Mouse (Mus musculus): ENCODE results near the gene Rnf157. TPM values are rescaled to one million over a fixed set of nuclear protein-coding genes. Genes with fewer than 3 reads are reported as not detected.
A peak's percentile ranks its signal among the peaks of the same experiment; 100 is the strongest.

Gene Rnf157
- polyA plus RNA-seq, 1 experiment from 2014 or later: 62.8 TPM

- no peak overlapping the region for H3K4me3 ChIP-seq
- WGBS: 76% methylated on average over 7 of the region's 7 CpGs
- H3K4me2 ChIP-seq (replicated peaks): no peak overlapping the region
- no peak overlapping the region for H3K27ac ChIP-seq
- no peak for ATAC-seq (ENCODE audit: low FRiP score, low read depth)
- peaks cover 36% of the 10 kb centered on the region for H3K4me1 ChIP-seq
- H3K36me3 ChIP-seq: no peaks in the 10 kb centered on the region
- no peak overlapping the region for H3K9ac ChIP-seq
- no peaks in the 10 kb centered on the region for H3K27me3 ChIP-seq (replicated peaks)
- H3K9me3 ChIP-seq: no peaks in the 10 kb centered on the region
Observed at GRCm38 (mm10) chr11:116326963-116327603, 85.7 kb downstream of the Rnf157 start.

DNA sequence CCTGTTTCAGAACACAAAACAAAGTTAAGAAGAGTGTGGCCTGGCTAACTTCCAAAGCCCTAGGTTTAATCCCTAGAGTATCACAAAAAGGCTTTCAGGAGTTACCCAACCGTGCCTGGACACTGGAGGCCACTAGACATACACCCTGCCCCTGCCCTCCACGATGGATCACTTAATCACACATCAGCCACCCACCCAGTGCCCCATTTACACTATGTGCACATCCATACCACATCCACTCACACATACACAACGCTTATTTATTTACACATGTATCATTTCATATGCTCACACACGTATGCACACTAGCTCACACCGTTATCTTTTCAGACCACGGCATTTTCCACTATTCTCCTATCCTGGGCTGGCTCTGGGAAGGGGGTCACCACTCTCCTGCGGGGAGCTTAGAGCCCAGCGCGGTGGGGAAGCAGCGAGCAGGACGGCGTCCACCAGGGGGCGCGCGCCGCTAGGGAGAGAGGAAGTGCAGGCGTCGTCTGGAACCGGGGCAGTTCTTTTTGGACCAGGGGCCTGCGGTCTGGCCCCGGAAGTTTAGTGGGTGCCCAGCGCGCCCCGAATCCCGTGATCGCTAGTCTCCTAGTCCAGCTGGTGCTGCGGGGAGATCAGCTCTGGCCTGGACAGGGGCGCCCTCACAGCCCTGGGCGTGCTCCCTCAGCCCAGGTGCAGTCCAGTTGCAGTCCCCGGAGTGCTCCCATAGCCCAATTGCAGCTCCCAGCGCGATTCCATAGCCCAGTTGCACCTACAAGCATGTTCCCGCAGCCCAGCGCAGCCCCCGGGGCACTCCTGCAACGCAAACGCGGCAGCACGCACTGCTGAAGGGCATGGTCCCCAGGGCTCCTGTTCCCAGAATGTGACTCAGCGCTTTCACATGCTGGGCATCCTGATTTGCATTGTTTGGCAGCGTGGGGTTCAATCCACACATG lies 93.8 kb downstream of the Rnf157 start:
- peaks cover 8% of the 10 kb centered on the region for H3K4me1 ChIP-seq
- H3K27me3 ChIP-seq (replicated peaks): no peaks in the 10 kb centered on the region
- no peaks in the 10 kb centered on the region for H3K36me3 ChIP-seq
- H3K4me2 ChIP-seq (replicated peaks): peak overlapping the region; percentile 89
- peak; percentile 87 for ATAC-seq (ENCODE audit: low FRiP score, low read depth)
- WGBS: 2% methylated on average over 41 of the region's 41 CpGs
- peak overlapping the region; percentile 57 for H3K9ac ChIP-seq
- no peaks in the 10 kb centered on the region for H3K9me3 ChIP-seq
- H3K27ac ChIP-seq: no peak overlapping the region
- peak overlapping the region; percentile 36 for H3K4me3 ChIP-seq

GRCm38 (mm10) chr11:116312359-116312758 lies 100.5 kb downstream of the Rnf157 start:
- Histone ChIP-seq H3K9me3 (no peaks in the 10 kb centered on the region), H3K36me3 (no peaks in the 10 kb centered on the region), H3K4me3 (no peak overlapping the region), H3K4me1 (no peaks in the 10 kb centered on the region), H3K27ac (no peak overlapping the region), H3K9ac (no peak overlapping the region), H3K27me3 (replicated peaks) (0 out of 2 replicates have a peak, but pooled peaks cover 4% of the 10 kb centered on the region), H3K4me2 (replicated peaks) (no peak overlapping the region)
- WGBS: 71% methylated on average over 8 of the region's 8 CpGs
- no peak for ATAC-seq (ENCODE audit: low FRiP score, low read depth)

DNA sequence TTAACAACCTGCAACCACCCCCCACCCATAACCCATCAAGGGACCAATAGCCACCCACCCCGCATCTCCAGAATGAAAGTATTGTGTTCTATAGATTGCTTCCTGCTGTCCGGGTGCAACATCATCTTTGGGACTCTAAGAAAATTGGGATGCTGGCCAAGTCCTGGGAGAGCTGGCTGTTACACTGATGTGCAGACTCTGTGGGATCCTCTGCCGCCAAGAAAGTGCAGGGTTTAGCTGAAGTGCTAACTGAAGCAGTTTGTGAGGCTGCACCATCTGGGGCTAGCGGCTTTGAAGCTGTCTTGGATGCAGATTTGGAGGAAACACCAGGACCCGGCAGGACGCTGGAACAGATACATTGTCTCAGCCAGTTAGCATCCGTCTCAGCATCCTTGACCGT lies 101.7 kb downstream of the Rnf157 start:
- Histone ChIP-seq H3K27ac (no peak overlapping the region), H3K4me1 (peaks cover under 1% of the 10 kb centered on the region; the same call in 1 of the 2 replicates)
- 56% methylated on average over 8 of the region's 8 CpGs for WGBS

DNA sequence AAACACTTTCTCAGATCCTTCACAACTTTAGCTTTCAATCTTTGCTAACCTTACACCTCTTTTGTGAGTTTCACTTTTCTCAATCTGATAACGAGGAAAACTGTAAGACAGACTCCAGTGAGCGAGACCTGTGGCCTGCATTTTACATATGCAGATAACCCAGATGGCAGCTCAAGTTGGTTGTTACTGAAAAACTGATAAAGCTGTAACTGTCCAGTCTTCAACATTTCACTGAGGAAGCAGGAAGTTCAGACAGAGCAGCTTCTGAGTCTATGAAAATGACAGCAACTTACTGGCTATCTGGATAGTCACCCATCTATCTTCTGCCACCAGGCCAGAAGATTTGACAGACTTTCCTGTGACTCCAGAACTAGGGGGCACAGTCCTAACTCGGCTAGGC lies 103.2 kb downstream of the Rnf157 start:
- no peak overlapping the region for H3K27ac ChIP-seq
- peaks cover 6% of the 10 kb centered on the region; the same call in 1 of the 2 replicates for H3K4me1 ChIP-seq
- H3K9me3 ChIP-seq: no peaks in the 10 kb centered on the region
- WGBS: 81% methylated on average over 3 of the region's 3 CpGs
- no peak overlapping the region for H3K4me3 ChIP-seq
- peaks cover 4% of the 10 kb centered on the region for H3K36me3 ChIP-seq
- no peak for ATAC-seq (ENCODE audit: low FRiP score, low read depth)
- 0 out of 2 replicates have a peak, but pooled peaks cover 4% of the 10 kb centered on the region for H3K27me3 ChIP-seq (replicated peaks)
- H3K9ac ChIP-seq: no peak overlapping the region
- no peak overlapping the region for H3K4me2 ChIP-seq (replicated peaks)

More for the DNA sequence above, 101.7 kb downstream of the Rnf157 start:
- Histone ChIP-seq H3K9ac (no peak overlapping the region), H3K9me3 (no peaks in the 10 kb centered on the region), H3K36me3 (no peaks in the 10 kb centered on the region), H3K27me3 (replicated peaks) (0 out of 2 replicates have a peak, but pooled peaks cover 4% of the 10 kb centered on the region), H3K4me2 (replicated peaks) (no peak overlapping the region), H3K4me3 (no peak overlapping the region)
- ATAC-seq (ENCODE audit: low FRiP score, low read depth): no peak

DNA sequence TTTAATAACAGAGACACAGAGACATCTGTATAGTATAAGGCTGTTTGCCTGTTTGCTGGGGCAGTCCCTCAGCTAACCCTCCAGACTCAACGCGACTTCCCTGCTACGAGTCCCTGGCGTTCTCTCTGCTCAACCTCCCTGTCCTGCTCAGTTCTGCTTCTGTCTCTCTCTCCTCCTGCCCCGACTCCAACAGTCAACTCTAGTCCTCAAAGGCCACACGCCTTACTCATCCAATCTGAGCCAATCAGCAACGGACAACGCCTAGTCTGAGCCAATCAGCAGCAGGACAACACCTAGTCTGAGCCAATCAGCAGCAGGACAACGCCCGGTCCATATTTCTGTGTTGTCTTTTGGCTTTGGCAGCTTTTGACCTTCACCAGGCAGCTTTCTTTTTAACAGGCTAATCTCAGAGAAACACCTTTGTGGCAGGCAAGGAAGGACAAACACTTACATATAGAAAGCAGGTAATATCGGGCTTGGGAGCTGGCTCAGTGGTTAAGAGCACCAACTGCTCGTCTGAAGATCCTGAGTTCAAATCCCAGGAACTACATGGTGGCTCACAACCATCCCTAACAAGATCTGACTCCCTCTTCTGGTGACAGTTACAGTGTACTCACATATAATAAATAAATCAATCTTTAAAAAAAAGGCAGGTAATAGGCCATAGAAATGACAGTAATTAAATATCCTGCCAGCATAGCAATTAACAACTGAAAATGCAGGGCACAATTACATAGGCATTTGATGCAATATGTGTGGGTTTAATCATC lies 104.9 kb downstream of the Rnf157 start:
- no peaks in the 10 kb centered on the region for H3K9me3 ChIP-seq
- H3K36me3 ChIP-seq: peaks cover 20% of the 10 kb centered on the region
- H3K4me3 ChIP-seq: no peak overlapping the region
- H3K27ac ChIP-seq: no peak overlapping the region
- H3K9ac ChIP-seq: no peak overlapping the region
- WGBS: 93% methylated on average over 12 of the region's 12 CpGs
- 0 out of 2 replicates have a peak, but pooled peaks cover 4% of the 10 kb centered on the region for H3K27me3 ChIP-seq (replicated peaks)
- no peak overlapping the region for H3K4me2 ChIP-seq (replicated peaks)
- no peak for ATAC-seq (ENCODE audit: low FRiP score, low read depth)
- H3K4me1 ChIP-seq: peaks cover 6% of the 10 kb centered on the region; the same call in 1 of the 2 replicates

DNA sequence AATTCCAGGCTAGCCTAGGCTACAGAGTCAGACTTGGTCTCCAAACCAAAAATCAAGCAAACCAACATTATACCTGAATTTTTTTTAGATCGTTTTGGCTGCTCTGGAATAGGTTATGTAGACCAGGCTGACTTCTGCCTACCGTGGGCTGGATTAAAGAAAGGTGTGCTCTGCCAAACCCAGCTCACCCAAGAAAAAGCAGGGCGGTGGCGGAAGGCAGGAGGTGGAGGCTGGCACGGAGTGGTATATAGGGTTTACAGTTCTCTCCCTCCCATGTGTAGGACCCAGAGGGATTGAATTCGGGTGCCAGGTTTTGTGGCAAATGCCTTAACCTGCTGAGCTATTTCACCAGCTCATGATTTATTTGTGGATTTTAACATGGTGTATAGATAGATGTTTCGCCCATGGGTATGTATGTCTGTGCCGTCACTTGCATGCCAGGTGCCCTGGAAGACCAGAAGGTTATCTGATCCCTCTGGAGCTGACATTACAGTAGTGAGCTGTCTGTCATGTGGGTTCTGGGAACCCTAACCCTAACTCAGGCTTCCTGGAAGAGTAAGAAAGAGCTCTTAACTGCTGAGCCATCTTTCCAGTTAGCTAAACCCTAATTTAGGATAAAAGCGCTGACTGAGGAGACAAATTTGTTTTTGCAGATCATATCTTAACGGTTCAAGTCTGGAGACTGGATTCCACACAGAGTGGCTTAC lies 105.7 kb downstream of the Rnf157 start, which contains the start of gene Exoc7:
TSS of gene Exoc7 (minus strand) at position 215 of the 707 bp plus-strand sequence.
- 0 out of 2 replicates have a peak, but pooled peaks cover 4% of the 10 kb centered on the region for H3K27me3 ChIP-seq (replicated peaks)
- ATAC-seq (ENCODE audit: low FRiP score, low read depth): peak; percentile 45; the same call in 1 of the 2 replicates
- no peak within 1 kb of the TSS for H3K27ac ChIP-seq
- H3K36me3 ChIP-seq: peaks cover 27% of the 10 kb centered on the region
- peak within 1 kb of the TSS; percentile 88 for H3K4me2 ChIP-seq (replicated peaks)
- no peaks in the 10 kb centered on the region for H3K9me3 ChIP-seq
- peak within 1 kb of the TSS; percentile 75 for H3K9ac ChIP-seq
- WGBS: 82% methylated on average over 10 of the region's 10 CpGs
- H3K4me3 ChIP-seq: peak within 1 kb of the TSS; percentile 57
- peaks cover 6% of the 10 kb centered on the region; the same call in 1 of the 2 replicates for H3K4me1 ChIP-seq

DNA sequence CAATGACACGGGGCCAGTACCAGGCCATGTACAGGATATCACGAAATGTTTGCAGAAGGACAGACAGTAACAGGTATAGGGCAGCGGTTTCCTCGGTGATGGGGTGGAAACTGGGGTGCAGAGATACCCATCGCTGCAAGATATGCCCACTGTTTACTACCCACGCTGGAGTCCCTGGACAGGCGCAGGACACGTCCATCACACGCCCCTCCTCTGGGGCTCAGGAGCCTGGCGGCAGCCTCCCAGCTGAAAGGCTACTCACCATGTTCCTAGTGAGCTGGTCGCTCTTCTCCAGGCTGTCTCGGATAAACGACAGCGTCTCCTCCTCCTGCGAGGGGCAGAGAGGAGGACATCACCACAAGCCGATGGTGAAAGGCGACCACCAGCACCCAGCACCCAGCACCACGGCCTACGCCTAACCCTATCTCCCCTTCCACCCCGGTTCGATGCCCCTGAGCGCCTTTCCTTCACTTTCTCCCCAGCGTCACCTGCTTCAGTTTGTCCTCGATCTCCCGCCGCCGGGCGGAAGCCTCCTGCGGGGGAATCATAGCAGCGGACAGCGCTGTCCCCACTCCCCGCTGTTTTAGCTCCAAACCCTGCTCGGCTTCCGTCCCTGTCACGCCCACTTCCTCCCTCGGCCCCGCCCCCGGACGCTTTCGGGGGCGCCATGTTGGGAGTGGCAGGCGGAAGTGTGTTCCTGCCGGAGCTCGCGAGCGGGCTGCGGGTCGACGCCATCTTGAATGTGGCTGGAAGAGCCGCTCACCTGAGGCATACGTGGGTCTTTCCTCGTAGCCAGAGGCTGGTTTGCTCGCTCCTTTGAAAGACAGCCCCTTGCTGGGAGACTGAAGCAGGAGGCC lies 106.5 kb downstream of the Rnf157 start:
- 2% methylated on average over 53 of the region's 53 CpGs for WGBS
- H3K27me3 ChIP-seq (replicated peaks): 0 out of 2 replicates have a peak, but pooled peaks cover 4% of the 10 kb centered on the region
- H3K4me2 ChIP-seq (replicated peaks): peak overlapping the region; percentile 88
- H3K36me3 ChIP-seq: peaks cover 34% of the 10 kb centered on the region
- peak overlapping the region; percentile 57 for H3K4me3 ChIP-seq
- peak overlapping the region; percentile 75 for H3K9ac ChIP-seq
- peaks cover 6% of the 10 kb centered on the region; the same call in 1 of the 2 replicates for H3K4me1 ChIP-seq
- no peaks in the 10 kb centered on the region for H3K9me3 ChIP-seq
- ATAC-seq (ENCODE audit: low FRiP score, low read depth): peak; percentile 92
- no peak overlapping the region for H3K27ac ChIP-seq

DNA sequence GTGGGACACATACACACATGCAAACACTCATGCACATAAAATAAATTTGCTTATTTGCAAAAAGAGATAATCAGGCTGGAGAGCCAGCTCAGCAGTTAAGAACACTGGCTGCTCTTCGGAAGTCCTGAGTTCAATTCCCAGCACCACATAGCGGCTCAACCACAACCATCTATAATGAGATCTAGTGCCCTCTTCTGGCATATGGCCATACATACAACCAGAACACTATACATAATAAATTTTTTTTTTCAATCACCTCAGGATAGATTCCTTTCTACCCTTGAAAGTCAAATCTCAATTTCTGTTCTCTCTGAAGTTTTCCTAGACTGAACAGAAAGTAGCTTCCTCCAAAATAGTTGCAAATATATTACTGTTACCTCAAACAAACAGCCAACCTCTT lies 107.4 kb downstream of the Rnf157 start:
- H3K9ac ChIP-seq: no peak overlapping the region
- peaks cover 6% of the 10 kb centered on the region; the same call in 1 of the 2 replicates for H3K4me1 ChIP-seq
- peaks cover 44% of the 10 kb centered on the region for H3K36me3 ChIP-seq
- no peaks in the 10 kb centered on the region for H3K9me3 ChIP-seq
- no peak overlapping the region for H3K27ac ChIP-seq
- 0 out of 2 replicates have a peak, but pooled peaks cover 4% of the 10 kb centered on the region for H3K27me3 ChIP-seq (replicated peaks)
- ATAC-seq (ENCODE audit: low FRiP score, low read depth): no peak
- peak overlapping the region; percentile 88 for H3K4me2 ChIP-seq (replicated peaks)
- H3K4me3 ChIP-seq: no peak overlapping the region; the same call in 1 of the 2 replicates
- WGBS: 98% methylated on average over 2 of the region's 2 CpGs

DNA sequence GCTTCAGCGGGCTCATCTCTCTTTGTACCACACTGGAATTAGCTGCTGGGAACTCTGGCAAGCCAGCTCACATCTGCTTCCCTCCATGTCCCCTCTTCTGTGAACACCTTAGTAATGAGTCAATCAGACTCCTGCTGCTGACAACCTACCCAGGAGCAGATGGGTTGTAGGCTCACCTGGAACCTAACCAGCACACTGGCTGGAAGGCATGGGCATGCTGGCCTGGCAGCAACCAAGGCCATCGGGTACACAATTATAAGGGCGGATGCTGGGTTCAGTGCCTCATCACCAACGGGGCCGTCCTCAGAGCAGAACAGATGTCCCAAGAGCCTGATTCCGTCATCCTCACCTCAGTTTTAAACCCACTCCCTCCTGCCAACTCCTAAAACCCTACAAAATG lies 114.2 kb downstream of the Rnf157 start:
- Histone ChIP-seq H3K9ac (no peak overlapping the region), H3K4me2 (replicated peaks) (no peak overlapping the region), H3K27me3 (replicated peaks) (no peaks in the 10 kb centered on the region), H3K36me3 (peaks cover 93% of the 10 kb centered on the region), H3K4me3 (no peak overlapping the region), H3K4me1 (no peaks in the 10 kb centered on the region), H3K27ac (no peak overlapping the region), H3K9me3 (no peaks in the 10 kb centered on the region)
- ATAC-seq (ENCODE audit: low FRiP score, low read depth): no peak
- WGBS: 93% methylated on average over 6 of the region's 6 CpGs

Measured in neural tube, embryonic 12.5 days (tissue).